Mouse (Mus musculus) limb, embryonic 11.5 days (tissue): ENCODE data around the gene Supt6. TPM values are rescaled to one million over a fixed set of nuclear protein-coding genes. Genes with fewer than 3 reads are reported as not detected.

Experiments
- ATAC-seq: fragments of 200-750 bp; cut with Nextera tagmentation; 2 replicates; pipeline ENCODE4 v1.8.0; 2017; ENCODE audit warnings: low read depth; ENCODE audit not compliant: insufficient number of reproducible peaks, low FRiP score, low TSS enrichment
- DNase-seq: peaks from one replicate; pipeline ENCODE4 v3.0.0-alpha.2; 2015; ENCODE audit warnings: low spot score
- H3K27ac ChIP-seq: fragments of 300-500 bp; sonication (generic); replicated peaks from 2 replicates; pipeline ENCODE4 v1.5.1; 2014; ENCODE audit warnings: low read depth, mild to moderate bottlenecking, low read length
- H3K27me3 ChIP-seq: fragments of 300-500 bp; sonication (generic); 2 replicates; pipeline ENCODE4 v1.6.1; 2014; ENCODE audit warnings: mild to moderate bottlenecking, low read length, mixed read lengths; ENCODE audit not compliant: control insufficient read depth, insufficient read depth
- H3K36me3 ChIP-seq: fragments of 300-500 bp; sonication (generic); 2 replicates; pipeline ENCODE4 v1.6.1; 2014; ENCODE audit warnings: mild to moderate bottlenecking, low read length, moderate library complexity, mixed read lengths; ENCODE audit not compliant: control insufficient read depth, insufficient read depth
- H3K4me1 ChIP-seq: fragments of 300-500 bp; sonication (generic); 2 replicates; pipeline ENCODE4 v1.6.1; 2014; ENCODE audit warnings: low read length, mixed read lengths; ENCODE audit not compliant: control insufficient read depth, insufficient read depth
- H3K4me2 ChIP-seq: fragments of 300-500 bp; sonication (generic); 2 replicates; pipeline ENCODE4 v1.6.1; 2014; ENCODE audit warnings: low read depth, mild to moderate bottlenecking, moderate library complexity; ENCODE audit not compliant: severe bottlenecking
- H3K4me3 ChIP-seq: fragments of 300-500 bp; sonication (generic); 2 replicates; pipeline ENCODE4 v1.5.1; 2014; ENCODE audit warnings: low read depth, low read length
- H3K9ac ChIP-seq: fragments of 300-500 bp; sonication (generic); 2 replicates; pipeline ENCODE4 v1.6.1; 2014; ENCODE audit warnings: mild to moderate bottlenecking, low read length
- H3K9me3 ChIP-seq: fragments of 300-500 bp; sonication (generic); 2 replicates; pipeline ENCODE4 v1.6.1; 2016; ENCODE audit warnings: low read length; ENCODE audit not compliant: control insufficient read depth
- WGBS: fragments of 180-500 bp; shearing (Covaris S2); extraction: QIAGEN DNeasy Blood & Tissue Kit; methylation state at CpG from one replicate; pipeline ENCODE4 v1.1.7; 2014; 5-methylcytosine and 5-hydroxymethylcytosine counted together
- microRNA-seq: library from miRNA; unstranded; fragments of <30 nt; microRNA quantifications from one replicate; pipeline ENCODE4, GENCODE M21; 2016
- polyA plus RNA-seq: library from polyadenylated mRNA; unstranded; fragments of >200 nt; fragmentation: Nextera tagmentation; extraction: Ambion mirVana; gene quantifications from 2 replicates; pipeline ENCODE4 v1.2.1, GENCODE M21; 2014

The Supt6 gene
- polyA plus RNA-seq, 1 experiment from 2014 or later: 30.8 TPM

DNA sequence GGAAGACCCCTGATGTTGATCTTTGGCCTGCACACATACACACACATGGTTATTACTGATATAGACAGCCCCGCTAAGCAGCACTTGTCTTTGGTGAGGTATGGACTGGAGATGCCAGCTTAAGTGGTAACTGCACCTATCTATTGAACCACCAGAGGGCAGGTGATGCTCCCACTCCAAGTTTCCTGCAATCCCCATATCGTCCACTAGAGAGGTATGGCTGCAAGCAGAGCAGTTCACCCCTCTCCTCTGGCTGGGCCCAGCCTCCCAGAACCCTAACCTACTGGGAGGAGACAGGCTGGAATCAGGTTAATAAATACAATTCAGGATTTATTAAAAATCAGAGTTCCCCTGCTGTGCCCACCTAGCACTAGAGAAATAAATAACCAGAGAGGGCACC is 86.7 kb downstream of the Supt6 start:
- no peak overlapping the region for H3K4me3 ChIP-seq
- no peak overlapping the region for H3K27ac ChIP-seq
- no peak overlapping the region for H3K4me2 ChIP-seq
- peaks cover 16% of the 10 kb centered on the region for H3K4me1 ChIP-seq
- peak; percentile 84 for DNase-seq
- no peaks in the 10 kb centered on the region for H3K27me3 ChIP-seq
- no peaks in the 10 kb centered on the region for H3K9me3 ChIP-seq
- peaks cover 31% of the 10 kb centered on the region for H3K36me3 ChIP-seq
- 34% methylated on average over 2 of the region's 2 CpGs for WGBS
- no peak for ATAC-seq
- H3K9ac ChIP-seq: no peak overlapping the region

Small RNAs within 50 kb of the gene (microRNA-seq; reads per million reads assigned to microRNA genes)
- gene Mir7653: not detected

Other genes with a start within 250 kb of the Supt6 start
- 19.1 and 19.3 TPM in 2 replicates for gene Dhrs13, start 213.7 kb downstream of the Supt6 start, polyA plus RNA-seq
- 48.7 and 49.5 TPM in 2 replicates for gene Flot2, start 208.1 kb downstream of the Supt6 start, polyA plus RNA-seq
- gene Eral1, start 165.6 kb downstream of the Supt6 start, polyA plus RNA-seq: 44.3 and 44.4 TPM in 2 replicates
- 21.8 and 24.6 TPM in 2 replicates for gene Fam222b, start 151.3 kb downstream of the Supt6 start, polyA plus RNA-seq
- gene Traf4, start 80.4 kb downstream of the Supt6 start, polyA plus RNA-seq: 92.6 and 114 TPM in 2 replicates
- gene Nek8, start 69.3 kb downstream of the Supt6 start, polyA plus RNA-seq: 15.0 and 15.5 TPM in 2 replicates
- 8.7 and 10.4 TPM in 2 replicates for gene Tlcd1, start 69.3 kb downstream of the Supt6 start, polyA plus RNA-seq
- 1,529 and 1,574 TPM in 2 replicates for gene Rpl23a, start 62.4 kb downstream of the Supt6 start, polyA plus RNA-seq
- gene Rab34, start 57.6 kb downstream of the Supt6 start, polyA plus RNA-seq: 142 and 144 TPM in 2 replicates
- 0.84 and 1.3 TPM in 2 replicates for gene Proca1, start 52.6 kb downstream of the Supt6 start, polyA plus RNA-seq
- 44.0 and 44.9 TPM in 2 replicates for gene Sdf2, start 241 bp downstream of the Supt6 start, polyA plus RNA-seq
- gene 2610507B11Rik, start 15.8 kb upstream of the Supt6 start, polyA plus RNA-seq: 71.5 and 72.6 TPM in 2 replicates
- gene BC030499, start 44.9 kb upstream of the Supt6 start, polyA plus RNA-seq: 0.09 and 0.16 TPM in 2 replicates
- gene Spag5, start 55.5 kb upstream of the Supt6 start, polyA plus RNA-seq: 65.6 and 72.4 TPM in 2 replicates
- gene Aldoc, start 77.0 kb upstream of the Supt6 start, polyA plus RNA-seq: 3.6 and 8.5 TPM in 2 replicates
- 69.2 and 70.2 TPM in 2 replicates for gene Pigs, start 82.4 kb upstream of the Supt6 start, polyA plus RNA-seq
- 84.2 and 86.9 TPM in 2 replicates for gene Unc119, start 97.5 kb upstream of the Supt6 start, polyA plus RNA-seq
- gene Foxn1, start 140.6 kb upstream of the Supt6 start, polyA plus RNA-seq: 0.04 and 0.06 TPM in 2 replicates
- gene Slc13a2, start 176.2 kb upstream of the Supt6 start, polyA plus RNA-seq: not detected in 2 replicates
- 14.9 and 16.2 TPM in 2 replicates for gene Slc46a1, start 219.7 kb upstream of the Supt6 start, polyA plus RNA-seq